ENCODE assay signal across 18 mouse cellular contexts in the genomic region with DNA sequence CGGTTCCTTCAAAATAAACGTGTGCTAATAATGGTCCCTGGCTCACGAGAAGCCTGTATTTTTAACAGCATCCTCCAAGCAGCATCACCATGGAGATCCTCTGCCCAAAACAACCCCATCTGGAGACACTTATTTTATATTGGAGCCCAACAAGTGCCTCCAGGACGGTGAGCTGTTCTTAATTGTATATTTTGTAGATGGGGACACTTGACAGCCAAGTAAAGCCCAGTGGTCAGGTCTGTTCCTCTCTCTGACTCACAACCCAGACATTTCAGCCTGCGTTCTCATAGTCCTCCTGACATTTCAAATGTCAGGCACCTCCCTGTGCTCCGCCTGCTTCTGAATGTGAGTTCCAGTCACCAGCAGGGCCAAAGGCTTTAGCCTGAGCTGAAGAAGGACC. TPM values are rescaled to one million over a fixed set of nuclear protein-coding genes. Genes with fewer than 3 reads are reported as not detected.
DNase-seq lines count a peak whose midpoint lies in the region; ATAC-seq and TF ChIP-seq lines count a peak whose summit lies in the region.
"Had no signal": no experiment of that assay in that cellular context is flagged by ENCODE, and none has a peak within 500 bp of the region (broad histone marks: within the 10 kb centered on the region; RNA-seq: fewer than 3 reads in every experiment).

No protein-coding gene starts in this region.

- H3K9me3 ChIP-seq in lung, embryonic 16.5 days (ENCODE audit: control insufficient read depth, low read length) = no peaks in the 10 kb centered on the region
- no peaks in the 10 kb centered on the region for H3K9me3 ChIP-seq in stomach, postnatal 0 days (ENCODE audit: control insufficient read depth, low read length)
- H3K9me3 ChIP-seq: hindbrain, embryonic 15.5 days; liver, embryonic 12.5 days; midbrain, embryonic 12.5 days had no signal

- no peak overlapping the region for H3K4me2 ChIP-seq in lung, embryonic 16.5 days (ENCODE audit: low read depth, low read length)
- H3K4me2 ChIP-seq in stomach, postnatal 0 days (replicated peaks; ENCODE audit: low read depth) = no peak overlapping the region
- H3K4me2 ChIP-seq: heart, embryonic 11.5 days; hindbrain, embryonic 15.5 days; liver, embryonic 12.5 days; midbrain, embryonic 12.5 days had no signal

- ATAC-seq in lung, embryonic 16.5 days (ENCODE audit: low read depth) = no peak
- no peak for ATAC-seq in stomach, postnatal 0 days (ENCODE audit: low FRiP score, low TSS enrichment)
- ATAC-seq: intestine, embryonic 16.5 days; liver, embryonic 12.5 days had no signal

- peaks cover 55% of the 10 kb centered on the region for H3K4me1 ChIP-seq in lung, embryonic 16.5 days (replicated peaks; ENCODE audit: control insufficient read depth, insufficient read depth, low read length)
- H3K4me1 ChIP-seq in stomach, postnatal 0 days (replicated peaks; ENCODE audit: control insufficient read depth, insufficient read depth) = peaks cover 3% of the 10 kb centered on the region; the same call in 1 of the 2 replicates
- H3K4me1 ChIP-seq: hindbrain, embryonic 15.5 days; liver, embryonic 12.5 days; midbrain, embryonic 12.5 days had no signal

- H3K36me3 ChIP-seq in lung, embryonic 16.5 days (ENCODE audit: control insufficient read depth, insufficient read depth, low read length) = peaks cover 10% of the 10 kb centered on the region
- no peaks in the 10 kb centered on the region for H3K36me3 ChIP-seq in stomach, postnatal 0 days (ENCODE audit: control insufficient read depth, insufficient read depth, low read length)
- H3K36me3 ChIP-seq: hindbrain, embryonic 15.5 days; liver, embryonic 12.5 days; midbrain, embryonic 12.5 days had no signal

- no peak overlapping the region for H3K9ac ChIP-seq in lung, embryonic 16.5 days (ENCODE audit: low read length)
- H3K9ac ChIP-seq in stomach, postnatal 0 days (ENCODE audit: low read length) = no peak overlapping the region
- H3K9ac ChIP-seq: hindbrain, embryonic 15.5 days; liver, embryonic 12.5 days; midbrain, embryonic 12.5 days had no signal

- peak overlapping the region; percentile 85 for H3K27ac ChIP-seq in gastrocnemius, adult 2 months
- H3K27ac ChIP-seq in lung, embryonic 16.5 days (ENCODE audit: low read length) = peak overlapping the region; percentile 27; the same call in 1 of the 2 replicates
- H3K27ac ChIP-seq in stomach, postnatal 0 days (replicated peaks) = peak overlapping the region; percentile 35; the same call in 1 of the 2 replicates
- H3K27ac ChIP-seq: hindbrain, embryonic 15.5 days; liver, embryonic 12.5 days; midbrain, embryonic 12.5 days had no signal

- no peak for DNase-seq in gastrocnemius, adult 2 months
- DNase-seq in gastrocnemius, postnatal 25 days = no peak
- DNase-seq in lung, postnatal 25 days (ENCODE audit: low spot score) = no peak
- DNase-seq in forelimb bud, embryonic 11.5 days (ENCODE audit: low read depth, low spot score) = peak; percentile 69
- no peak for DNase-seq in stomach, postnatal 0 days (ENCODE audit: low spot score)
- no peak for DNase-seq in kidney, postnatal 10 days
- DNase-seq: cerebellum, adult 9-11 months; gastrocnemius, postnatal 10 days; heart, postnatal 36 days; lung, adult 2 months; right cerebral cortex, postnatal 4 days; thymus, postnatal 14 days had no signal

- H3K27me3 ChIP-seq in lung, embryonic 16.5 days (ENCODE audit: control insufficient read depth, insufficient read depth, low read depth, low read length) = no peaks in the 10 kb centered on the region
- H3K27me3 ChIP-seq in stomach, postnatal 0 days (ENCODE audit: control insufficient read depth, insufficient read depth, low read length) = no peaks in the 10 kb centered on the region
- H3K27me3 ChIP-seq: hindbrain, embryonic 15.5 days; liver, embryonic 12.5 days; midbrain, embryonic 12.5 days had no signal

- H3K4me3 ChIP-seq in gastrocnemius, adult 2 months = no peak overlapping the region
- H3K4me3 ChIP-seq in lung, embryonic 16.5 days (ENCODE audit: low read length) = no peak overlapping the region
- no peak overlapping the region for H3K4me3 ChIP-seq in stomach, postnatal 0 days (ENCODE audit: low read depth, low read length)
- H3K4me3 ChIP-seq: hindbrain, embryonic 15.5 days; liver, embryonic 12.5 days; midbrain, embryonic 12.5 days had no signal

- TF ChIP-seq EP300 in stomach, postnatal 0 days (optimal IDR thresholded peaks at IDR 0.05) = no peak

- WGBS in lung, embryonic 16.5 days = 72% methylated on average over 6 of the region's 6 CpGs
- WGBS in stomach, postnatal 0 days = 52% methylated on average over 6 of the region's 6 CpGs

- intact Hi-C loops in gastrocnemius, adult 2 months (cut with DNase I) = no loop called here

- TF ChIP-seq CTCF in gastrocnemius, adult 2 months (IDR thresholded peaks at IDR 0.05) = no peak
- no peak for TF ChIP-seq CTCF in stomach, postnatal 0 days (IDR thresholded peaks at IDR 0.05; ENCODE audit: low read depth)

RNA-seq across cellular contexts. Expression of a gene that starts 43.9 kb away (rescaled TPM):
- total RNA-seq in gastrocnemius, adult 2 months (2021) = 10 to 100 TPM; 51.3 to 69.5 TPM
- total RNA-seq in gastrocnemius, postnatal 25 days (2021) = 100 to 1,000 TPM; 101 to 136 TPM
- 113 and 117 TPM in 2 replicates for polyA plus RNA-seq in lung, embryonic 16.5 days (2015; fragmentation: Nextera tagmentation; extraction: Ambion mirVana)
- polyA plus RNA-seq in stomach, postnatal 0 days (2015; fragmentation: Nextera tagmentation; extraction: Ambion mirVana) = 43.4 and 47.2 TPM in 2 replicates

RNA-seq across cellular contexts. Expression of a gene that starts 43.9 kb away (rescaled TPM):
- 100 to 1,000 TPM in 1 of 2 experiments, 10 to 100 TPM in 1; 73.3 to 117 TPM for total RNA-seq in gastrocnemius, adult 2 months (2021)
- total RNA-seq in gastrocnemius, postnatal 25 days (2021) = 100 to 1,000 TPM; 206 to 284 TPM
- 368 and 370 TPM in 2 replicates for polyA plus RNA-seq in lung, embryonic 16.5 days (2015; fragmentation: Nextera tagmentation; extraction: Ambion mirVana)
- 96.3 and 99.0 TPM in 2 replicates for polyA plus RNA-seq in stomach, postnatal 0 days (2015; fragmentation: Nextera tagmentation; extraction: Ambion mirVana)

Comparison
In these comparisons a context has a peak if more than half of its experiments do, and no peak if none do; other contexts are left out.
1. H3K27ac ChIP-seq: peak in every context shown above with its lines; median percentile 85 in gastrocnemius, adult 2 months; 35 in stomach, postnatal 0 days; 27 in lung, embryonic 16.5 days.